Mouse (Mus musculus): ENCODE measurements around the gene Casp2. TPM values are rescaled to one million over a fixed set of nuclear protein-coding genes. Genes with fewer than 3 reads are reported as not detected.

The Casp2 gene
- polyA plus RNA-seq, 1 experiment = 11.7 TPM

DNA sequence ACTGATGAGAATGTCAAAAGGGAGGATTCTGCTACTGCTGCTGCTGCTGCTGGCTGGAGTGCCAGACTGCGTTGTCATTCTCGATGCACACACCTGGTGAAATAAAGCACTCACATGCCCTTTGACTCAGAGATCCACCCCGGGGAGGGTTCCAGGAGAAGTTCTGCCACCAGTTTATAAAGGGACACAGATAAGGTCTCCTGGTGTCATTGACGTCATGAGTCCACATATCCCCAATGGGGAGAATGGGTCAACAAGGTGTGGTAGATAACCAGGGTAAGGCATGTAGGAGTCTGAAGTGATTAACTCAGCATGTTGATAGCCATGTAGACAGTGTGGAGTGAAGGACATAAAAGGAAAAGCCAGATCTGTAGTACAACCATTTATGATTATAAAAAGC is 35.2 kb upstream of the Casp2 start:
- no peak overlapping the region for H3K4me3 ChIP-seq (ENCODE audit: insufficient read depth, poor library complexity, severe bottlenecking)
- H3K36me3 ChIP-seq (ENCODE audit: control insufficient read depth, insufficient read depth) = no peaks in the 10 kb centered on the region
- H3K79me3 ChIP-seq (ENCODE audit: low read depth) = no peaks in the 10 kb centered on the region
- no peak overlapping the region for H3ac ChIP-seq (ENCODE audit: control insufficient read depth, insufficient read length, low read depth)
- TF ChIP-seq MYOG (IDR thresholded peaks at IDR 0.05; ENCODE audit: control insufficient read depth, extremely low read depth, insufficient read length) = no peak
- no peak for TF ChIP-seq CEBPB (IDR thresholded peaks at IDR 0.05; ENCODE audit: low read depth)
- TF ChIP-seq FOSL1 (IDR thresholded peaks at IDR 0.05; ENCODE audit: insufficient read depth, low read length, poor library complexity, severe bottlenecking) = no peak
- no peak for TF ChIP-seq MAX (IDR thresholded peaks at IDR 0.05)
- no peak for TF ChIP-seq USF1 (IDR thresholded peaks at IDR 0.05; ENCODE audit: low read depth)
- TF ChIP-seq CTCF (IDR thresholded peaks at IDR 0.05; ENCODE audit: control insufficient read depth, insufficient read depth, insufficient read length) = no peak
- no peak for TF ChIP-seq MYOD1 (IDR thresholded peaks at IDR 0.05; ENCODE audit: control insufficient read depth, insufficient read length, low read depth)
- no peaks in the 10 kb centered on the region for H3K79me2 ChIP-seq (ENCODE audit: control insufficient read depth, insufficient read depth)
- H3K27me3 ChIP-seq (ENCODE audit: control insufficient read depth, insufficient read depth, insufficient read length) = no peaks in the 10 kb centered on the region

DNA sequence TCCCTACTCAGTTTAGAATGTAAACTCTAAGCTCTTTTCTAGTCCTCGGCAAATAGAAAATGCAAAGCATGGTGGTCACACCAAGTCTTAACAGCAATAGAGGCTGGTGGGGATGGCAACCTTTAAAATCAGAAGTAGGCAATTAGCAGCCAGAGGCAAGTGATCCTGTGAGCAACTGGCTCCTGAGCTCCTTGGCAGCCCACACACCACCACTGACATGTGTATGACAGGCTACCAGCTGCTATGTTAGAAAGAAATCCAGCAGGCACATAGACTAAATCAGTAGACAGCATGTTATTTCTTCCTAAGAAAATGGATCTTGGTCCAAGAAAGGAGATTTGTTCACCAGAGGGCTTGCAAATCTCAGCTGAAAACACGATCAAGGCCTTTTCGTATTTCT is 33.6 kb upstream of the Casp2 start:
- no peak for TF ChIP-seq CEBPB (IDR thresholded peaks at IDR 0.05; ENCODE audit: low read depth)
- no peak for TF ChIP-seq MYOG (IDR thresholded peaks at IDR 0.05; ENCODE audit: control insufficient read depth, extremely low read depth, insufficient read length)
- TF ChIP-seq MYOD1 (IDR thresholded peaks at IDR 0.05; ENCODE audit: control insufficient read depth, insufficient read length, low read depth) = no peak
- TF ChIP-seq MAX (IDR thresholded peaks at IDR 0.05) = no peak
- TF ChIP-seq CTCF (IDR thresholded peaks at IDR 0.05; ENCODE audit: control insufficient read depth, insufficient read depth, insufficient read length) = no peak
- TF ChIP-seq FOSL1 (IDR thresholded peaks at IDR 0.05; ENCODE audit: insufficient read depth, low read length, poor library complexity, severe bottlenecking) = no peak
- TF ChIP-seq USF1 (IDR thresholded peaks at IDR 0.05; ENCODE audit: low read depth) = no peak
- H3K79me3 ChIP-seq (ENCODE audit: low read depth) = no peaks in the 10 kb centered on the region
- H3K36me3 ChIP-seq (ENCODE audit: control insufficient read depth, insufficient read depth) = no peaks in the 10 kb centered on the region

DNA sequence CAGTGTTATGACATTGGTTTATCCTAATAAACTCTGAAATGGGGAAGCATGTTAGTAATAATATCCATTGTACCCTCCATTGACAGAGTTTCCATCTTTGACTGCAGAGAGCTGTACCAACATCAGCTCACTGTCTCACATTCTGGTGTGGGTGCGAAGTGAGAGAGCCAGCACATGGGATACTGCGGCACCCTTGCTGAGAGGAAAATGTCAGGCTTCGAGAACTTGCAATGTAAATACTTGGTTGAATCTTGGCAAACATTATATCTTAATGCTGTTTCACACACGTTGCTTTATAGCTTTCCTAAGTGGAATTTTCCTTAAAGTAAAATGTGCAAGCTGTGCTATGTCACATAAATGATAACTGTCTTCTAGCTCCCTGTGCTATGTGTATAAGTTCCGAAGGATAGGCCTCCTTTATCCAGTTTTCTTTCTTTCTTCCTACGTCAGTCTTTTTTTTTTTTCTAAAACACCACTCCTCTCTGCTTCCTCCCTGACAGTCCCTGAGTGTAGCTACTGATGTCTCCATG is 27.4 kb upstream of the Casp2 start:
- H3K36me3 ChIP-seq (ENCODE audit: control insufficient read depth, insufficient read depth) = no peaks in the 10 kb centered on the region
- no peaks in the 10 kb centered on the region for H3K79me3 ChIP-seq (ENCODE audit: low read depth)
- no peak overlapping the region for H3K4me3 ChIP-seq (ENCODE audit: insufficient read depth, poor library complexity, severe bottlenecking)
- no peak overlapping the region for H3ac ChIP-seq (ENCODE audit: control insufficient read depth, insufficient read length, low read depth)
- TF ChIP-seq MYOG (IDR thresholded peaks at IDR 0.05; ENCODE audit: control insufficient read depth, extremely low read depth, insufficient read length) = no peak
- TF ChIP-seq USF1 (IDR thresholded peaks at IDR 0.05; ENCODE audit: low read depth) = no peak
- no peak for TF ChIP-seq CTCF (IDR thresholded peaks at IDR 0.05; ENCODE audit: control insufficient read depth, insufficient read depth, insufficient read length)
- TF ChIP-seq CEBPB (IDR thresholded peaks at IDR 0.05; ENCODE audit: low read depth) = no peak
- no peak for TF ChIP-seq MAX (IDR thresholded peaks at IDR 0.05)
- TF ChIP-seq MYOD1 (IDR thresholded peaks at IDR 0.05; ENCODE audit: control insufficient read depth, insufficient read length, low read depth) = no peak
- TF ChIP-seq FOSL1 (IDR thresholded peaks at IDR 0.05; ENCODE audit: insufficient read depth, low read length, poor library complexity, severe bottlenecking) = no peak
- H3K79me2 ChIP-seq (ENCODE audit: control insufficient read depth, insufficient read depth) = no peaks in the 10 kb centered on the region
- no peaks in the 10 kb centered on the region for H3K27me3 ChIP-seq (ENCODE audit: control insufficient read depth, insufficient read depth, insufficient read length)

More for the DNA sequence above, 33.6 kb upstream of the Casp2 start:
- Histone ChIP-seq H3ac (ENCODE audit: control insufficient read depth, insufficient read length, low read depth) (no peak overlapping the region), H3K4me3 (ENCODE audit: insufficient read depth, poor library complexity, severe bottlenecking) (no peak overlapping the region), H3K27me3 (ENCODE audit: control insufficient read depth, insufficient read depth, insufficient read length) (no peaks in the 10 kb centered on the region), H3K79me2 (ENCODE audit: control insufficient read depth, insufficient read depth) (no peaks in the 10 kb centered on the region)

DNA sequence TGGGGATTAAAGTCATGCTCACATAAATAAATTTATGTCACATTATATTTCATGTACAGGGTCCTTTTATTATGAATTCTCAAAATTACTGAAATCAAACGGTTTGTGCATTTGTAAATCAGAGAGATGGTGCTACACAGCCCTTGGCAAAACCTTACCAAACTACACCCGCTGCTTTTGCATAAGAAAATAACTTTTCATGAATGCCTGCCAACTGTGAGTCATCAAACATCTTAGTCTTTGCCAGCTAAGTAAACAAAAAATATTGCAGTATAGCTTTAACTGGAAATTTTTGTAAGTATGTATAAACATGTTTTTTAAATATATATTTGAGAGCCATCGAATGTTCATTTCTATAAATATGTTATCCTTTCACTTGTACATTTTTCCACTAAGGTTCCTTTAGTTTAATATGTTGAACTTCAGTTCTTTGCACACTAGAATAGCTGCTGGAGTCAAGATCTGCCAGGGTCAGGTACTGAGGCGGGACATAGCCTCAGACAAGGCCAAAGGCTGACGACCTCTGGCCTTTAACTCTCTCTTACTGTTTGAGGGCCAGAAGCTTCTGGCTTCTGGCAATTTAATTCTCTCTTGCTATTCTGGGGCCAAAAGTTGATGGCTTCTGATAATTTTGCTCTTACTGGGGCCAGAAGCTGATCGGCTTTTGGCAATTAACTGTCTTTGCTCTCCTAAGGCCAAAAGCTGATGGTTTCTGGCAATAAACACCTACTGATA is 23.3 kb upstream of the Casp2 start:
- Histone ChIP-seq H3K79me3 (ENCODE audit: low read depth) (no peaks in the 10 kb centered on the region), H3K27me3 (ENCODE audit: control insufficient read depth, insufficient read depth, insufficient read length) (no peaks in the 10 kb centered on the region)
- no peak for TF ChIP-seq CEBPB (IDR thresholded peaks at IDR 0.05; ENCODE audit: low read depth)
- no peak for TF ChIP-seq MAX (IDR thresholded peaks at IDR 0.05)

GRCm38 (mm10) chr6:42245711-42246353 is 19.0 kb upstream of the Casp2 start, which contains the start of gene Gstk1:
Gene Gstk1, plus strand, starts transcription at chr6:42245935.
- no peaks in the 10 kb centered on the region for H3K36me3 ChIP-seq (ENCODE audit: control insufficient read depth, insufficient read depth)
- no peaks in the 10 kb centered on the region for H3K79me3 ChIP-seq (ENCODE audit: low read depth)
- no peaks in the 10 kb centered on the region for H3K27me3 ChIP-seq (ENCODE audit: control insufficient read depth, insufficient read depth, insufficient read length)
- no peak within 1 kb of the TSS for H3ac ChIP-seq (ENCODE audit: control insufficient read depth, insufficient read length, low read depth)
- no peak within 1 kb of the TSS for H3K4me3 ChIP-seq (ENCODE audit: insufficient read depth, poor library complexity, severe bottlenecking)
- H3K79me2 ChIP-seq (ENCODE audit: control insufficient read depth, insufficient read depth) = no peaks in the 10 kb centered on the region
- TF ChIP-seq FOSL1 (IDR thresholded peaks at IDR 0.05; ENCODE audit: insufficient read depth, low read length, poor library complexity, severe bottlenecking) = no peak
- TF ChIP-seq MYOG (IDR thresholded peaks at IDR 0.05; ENCODE audit: control insufficient read depth, extremely low read depth, insufficient read length) = no peak
- no peak for TF ChIP-seq USF1 (IDR thresholded peaks at IDR 0.05; ENCODE audit: low read depth)
- TF ChIP-seq MAX (IDR thresholded peaks at IDR 0.05) = no peak
- TF ChIP-seq CTCF (IDR thresholded peaks at IDR 0.05; ENCODE audit: control insufficient read depth, insufficient read depth, insufficient read length) = no peak
- no peak for TF ChIP-seq CEBPB (IDR thresholded peaks at IDR 0.05; ENCODE audit: low read depth)

More for the DNA sequence above, 23.3 kb upstream of the Casp2 start:
- no peaks in the 10 kb centered on the region for H3K79me2 ChIP-seq (ENCODE audit: control insufficient read depth, insufficient read depth)
- H3K36me3 ChIP-seq (ENCODE audit: control insufficient read depth, insufficient read depth) = no peaks in the 10 kb centered on the region
- no peak overlapping the region for H3ac ChIP-seq (ENCODE audit: control insufficient read depth, insufficient read length, low read depth)
- no peak overlapping the region for H3K4me3 ChIP-seq (ENCODE audit: insufficient read depth, poor library complexity, severe bottlenecking)
